Mouse (Mus musculus) G1E (cell line): ENCODE measurements around the gene Nde1.

Source experiments
- CTCF ChIP-seq: IDR thresholded peaks from 2 replicates; pipeline ENCODE4 v1.5.1; 2012; ENCODE audit warnings: low read depth, low read length, inconsistent platforms, mixed read lengths
- GATA1 ChIP-seq: IDR thresholded peaks from 2 replicates; pipeline ENCODE4 v1.6.1; 2012; ENCODE audit warnings: borderline replicate concordance, low read length, inconsistent platforms, mixed read lengths
- GATA2 ChIP-seq: IDR thresholded peaks from 2 replicates; pipeline ENCODE4 v1.6.1; 2012; ENCODE audit warnings: low read depth, low read length, inconsistent platforms, borderline replicate concordance

DNA sequence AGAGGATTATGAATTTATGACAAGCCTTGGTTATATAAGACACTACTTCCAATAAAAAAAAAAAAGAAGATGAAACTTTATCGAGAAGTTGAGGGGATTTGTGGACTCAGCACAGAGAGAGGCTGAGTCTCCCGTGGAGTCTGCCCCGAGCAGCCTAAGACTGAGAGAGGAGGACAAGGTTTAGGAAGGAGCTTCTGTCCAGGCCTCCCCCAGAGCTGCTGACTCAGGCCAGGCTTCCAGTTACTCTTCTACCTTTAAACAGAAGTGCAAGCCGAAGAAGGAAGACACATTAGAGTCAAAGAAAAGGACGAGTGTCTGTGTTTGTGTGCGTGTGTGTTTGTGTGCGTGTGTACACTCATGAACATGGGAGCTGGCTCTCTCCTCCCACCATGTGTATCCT, 32.3 kb upstream of the Nde1 start:
- TF ChIP-seq CTCF (no peak), GATA1 (no peak), GATA2 (no peak)
